Mouse (Mus musculus) ovary, postnatal 36 days (tissue): ENCODE measurements around the gene Zfp280d.

Experiments
- DNase-seq: peaks from one replicate; pipeline ENCODE4 v3.0.0; 2022; ENCODE audit warnings: low spot score, mixed read lengths

Gene Zfp280d

GRCm38 (mm10) chr9:72274677-72275076 lies at the start of gene Zfp280d:
Zfp280d (plus strand) TSS chr9:72274860.
- peak; percentile 92 for DNase-seq

GRCm38 (mm10) chr9:72226536-72226935 lies 48.1 kb upstream of the Zfp280d start:
- no peak for DNase-seq

- no peak for DNase-seq
These were observed 22.0 kb upstream of the Zfp280d start for GRCm38 (mm10) chr9:72252656-72253055.

- DNase-seq: no peak
These were observed 19.4 kb upstream of the Zfp280d start for GRCm38 (mm10) chr9:72255227-72255626.

GRCm38 (mm10) chr9:72256646-72257045 lies 18.0 kb upstream of the Zfp280d start:
- DNase-seq: no peak

- DNase-seq: no peak
These were observed 14.3 kb upstream of the Zfp280d start for GRCm38 (mm10) chr9:72260337-72260736.

GRCm38 (mm10) chr9:72264859-72265258 lies 9.8 kb upstream of the Zfp280d start:
- DNase-seq: no peak

- no peak for DNase-seq
These were observed 4.5 kb upstream of the Zfp280d start for GRCm38 (mm10) chr9:72270146-72270545.

- DNase-seq: no peak
These were observed 832 bp upstream of the Zfp280d start for GRCm38 (mm10) chr9:72273646-72274410.

GRCm38 (mm10) chr9:72275101-72275978 lies 680 bp downstream of the Zfp280d start:
- peak; percentile 55 for DNase-seq

GRCm38 (mm10) chr9:72275979-72276500 lies 1.4 kb downstream of the Zfp280d start:
- no peak for DNase-seq

- DNase-seq: no peak
These were observed 2.3 kb downstream of the Zfp280d start for GRCm38 (mm10) chr9:72276941-72277340.

- no peak for DNase-seq
These were observed 5.3 kb downstream of the Zfp280d start for GRCm38 (mm10) chr9:72279943-72280342.

- no peak for DNase-seq
These were observed 13.0 kb downstream of the Zfp280d start for GRCm38 (mm10) chr9:72287696-72288095.

GRCm38 (mm10) chr9:72288210-72288609 lies 13.6 kb downstream of the Zfp280d start:
- no peak for DNase-seq

GRCm38 (mm10) chr9:72289094-72289493 lies 14.4 kb downstream of the Zfp280d start:
- no peak for DNase-seq

- DNase-seq: no peak
These were observed 19.4 kb downstream of the Zfp280d start for GRCm38 (mm10) chr9:72294076-72294475.

- no peak for DNase-seq
These were observed 35.1 kb downstream of the Zfp280d start for GRCm38 (mm10) chr9:72309765-72310164.

- no peak for DNase-seq
These were observed 58.6 kb downstream of the Zfp280d start for GRCm38 (mm10) chr9:72333221-72333620.

- DNase-seq: no peak
These were observed 61.4 kb downstream of the Zfp280d start for GRCm38 (mm10) chr9:72336069-72336468.

GRCm38 (mm10) chr9:72339119-72339518 lies 64.5 kb downstream of the Zfp280d start:
- no peak for DNase-seq

GRCm38 (mm10) chr9:72343844-72344243 lies 69.2 kb downstream of the Zfp280d start:
- no peak for DNase-seq

GRCm38 (mm10) chr9:72372359-72372758 lies 97.7 kb downstream of the Zfp280d start:
- no peak for DNase-seq
